27 mouse cellular contexts compared by ENCODE assay signal in the genomic region with DNA sequence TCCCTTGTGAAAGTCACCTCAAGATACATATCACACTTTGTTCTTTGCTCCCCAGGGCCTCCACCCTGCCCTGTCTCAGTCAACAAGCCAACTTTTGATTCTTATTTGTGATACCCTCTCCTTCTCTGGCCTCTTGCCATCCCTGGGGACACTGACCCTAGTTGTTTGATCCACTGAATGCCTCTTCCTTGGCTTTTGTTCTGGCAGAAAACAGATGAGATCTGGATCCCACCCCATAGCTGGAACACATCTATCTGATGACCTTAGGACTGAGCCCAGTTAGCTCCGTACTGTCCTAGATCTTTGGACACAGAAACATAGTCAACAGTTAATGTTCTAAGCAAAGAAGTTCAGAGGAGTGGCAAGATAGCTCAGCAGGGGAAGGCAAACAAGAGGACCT. TPM values are rescaled to one million over a fixed set of nuclear protein-coding genes. Genes with fewer than 3 reads are reported as not detected.
A peak's percentile ranks its signal among the peaks of the same experiment; 100 is the strongest.
DNase-seq lines count a peak whose midpoint lies in the region; ATAC-seq and TF ChIP-seq lines count a peak whose summit lies in the region.
"Had no signal": no experiment of that assay in that cellular context is flagged by ENCODE, and none has a peak within 500 bp of the region (broad histone marks: within the 10 kb centered on the region; RNA-seq: fewer than 3 reads in every experiment).

No protein-coding gene starts in this region.

- H3K27me3 ChIP-seq in lung, postnatal 0 days (replicated peaks; ENCODE audit: insufficient read depth, low read length), result no peaks in the 10 kb centered on the region
- H3K27me3 ChIP-seq: embryonic facial prominence, embryonic 12.5 days; embryonic facial prominence, embryonic 15.5 days; heart, embryonic 12.5 days; heart, embryonic 15.5 days; hindbrain, embryonic 13.5 days; Patski had no signal

- no peak for TF ChIP-seq EP300 in lung, postnatal 0 days (IDR thresholded peaks at IDR 0.05)

- no peak overlapping the region for H3K9ac ChIP-seq in lung, postnatal 0 days (replicated peaks; ENCODE audit: low read depth)
- H3K9ac ChIP-seq: embryonic facial prominence, embryonic 12.5 days; embryonic facial prominence, embryonic 15.5 days; heart, embryonic 12.5 days; heart, embryonic 15.5 days; hindbrain, embryonic 13.5 days had no signal

- no peaks in the 10 kb centered on the region; the same call in 1 of the 2 replicates for H3K4me1 ChIP-seq in lung, adult 2 months (ENCODE audit: control insufficient read depth, insufficient read depth, low read length)
- no peaks in the 10 kb centered on the region for H3K4me1 ChIP-seq in lung, postnatal 0 days (ENCODE audit: insufficient read depth, low read depth, low read length)
- H3K4me1 ChIP-seq: embryonic facial prominence, embryonic 12.5 days; embryonic facial prominence, embryonic 15.5 days; heart, embryonic 15.5 days; hindbrain, embryonic 13.5 days had no signal

- no peak for ATAC-seq in lung, postnatal 0 days
- ATAC-seq: forebrain, embryonic 14.5 days; hindbrain, embryonic 16.5 days; inflammation-experienced regulatory T-cells, adult 6 months; Patski had no signal

- H3K36me3 ChIP-seq in lung, postnatal 0 days (ENCODE audit: insufficient read depth, low read length), result no peaks in the 10 kb centered on the region
- H3K36me3 ChIP-seq: embryonic facial prominence, embryonic 12.5 days; embryonic facial prominence, embryonic 15.5 days; heart, embryonic 12.5 days; heart, embryonic 15.5 days; hindbrain, embryonic 10.5 days; hindbrain, embryonic 13.5 days had no signal

- DNase-seq in gastrocnemius, adult 2 months, result peak; percentile 7
- no peak for DNase-seq in gastrocnemius, adult 8-10 months (ENCODE audit: low spot score in 2 of 2)
- peak; percentile 7 for DNase-seq in lung, adult 2 months
- no peak for DNase-seq in lung, postnatal 0 days (ENCODE audit: low spot score)
- peak; percentile 81 for DNase-seq in lung, postnatal 36 days
- DNase-seq in urinary bladder, postnatal 4 days (ENCODE audit: low spot score in 2 of 2), result no peak
- DNase-seq: adrenal gland, adult 2 months; adrenal gland, postnatal 14 days; cerebellum, adult 11 months; cerebellum, adult 2 months; cerebellum, adult 9-11 months; cerebellum, postnatal 25 days; gastrocnemius, postnatal 14 days; heart, adult 11 months; heart, postnatal 10 days; heart, postnatal 36 days had no signal

- no peak overlapping the region for H3K4me3 ChIP-seq in gastrocnemius, adult 2 months
- H3K4me3 ChIP-seq in lung, adult 2 months (replicated peaks; ENCODE audit: extremely low read depth, low read depth, low read length), result no peak overlapping the region
- H3K4me3 ChIP-seq in lung, postnatal 0 days (ENCODE audit: low read depth, low read length), result no peak overlapping the region
- H3K4me3 ChIP-seq: embryonic facial prominence, embryonic 12.5 days; embryonic facial prominence, embryonic 15.5 days; heart, embryonic 12.5 days; heart, embryonic 15.5 days; hindbrain, embryonic 10.5 days; hindbrain, embryonic 13.5 days had no signal

- 34% methylated on average over 1 of the region's 1 CpGs for WGBS in lung, adult 2 months
- 57% methylated on average over 1 of the region's 1 CpGs for WGBS in lung, postnatal 0 days

- TF ChIP-seq CTCF in gastrocnemius, adult 2 months (IDR thresholded peaks at IDR 0.05), result no peak
- no peak for TF ChIP-seq CTCF in lung, adult 2 months (IDR thresholded peaks at IDR 0.05; ENCODE audit: insufficient read depth, low read length)
- TF ChIP-seq CTCF in lung, postnatal 0 days (IDR thresholded peaks at IDR 0.05), result no peak

- no peak for TF ChIP-seq POLR2A in lung, adult 2 months (IDR thresholded peaks at IDR 0.05; ENCODE audit: borderline replicate concordance, extremely low read depth, low read depth, low read length)

- no peak overlapping the region for H3K27ac ChIP-seq in gastrocnemius, adult 2 months
- no peak overlapping the region for H3K27ac ChIP-seq in lung, postnatal 0 days (ENCODE audit: low read length)
- H3K27ac ChIP-seq: embryonic facial prominence, embryonic 12.5 days; embryonic facial prominence, embryonic 15.5 days; heart, embryonic 15.5 days; hindbrain, embryonic 10.5 days; hindbrain, embryonic 13.5 days had no signal

- intact Hi-C loops in gastrocnemius, adult 2 months (cut with DNase I), result no loop called here

- H3K4me2 ChIP-seq in lung, postnatal 0 days (replicated peaks; ENCODE audit: low read depth, low read length), result no peak overlapping the region
- H3K4me2 ChIP-seq: embryonic facial prominence, embryonic 12.5 days; embryonic facial prominence, embryonic 15.5 days; heart, embryonic 12.5 days; heart, embryonic 15.5 days; hindbrain, embryonic 13.5 days had no signal

- no peaks in the 10 kb centered on the region for H3K9me3 ChIP-seq in lung, postnatal 0 days (ENCODE audit: low read length)
- H3K9me3 ChIP-seq: embryonic facial prominence, embryonic 12.5 days; embryonic facial prominence, embryonic 15.5 days; heart, embryonic 12.5 days; heart, embryonic 15.5 days; hindbrain, embryonic 10.5 days; hindbrain, embryonic 13.5 days had no signal

RNA-seq across cellular contexts. Expression of a gene that starts 49.1 kb away (rescaled TPM):
- 10 to 100 TPM; 59.4 to 68.6 TPM for total RNA-seq in gastrocnemius, adult 2 months (2021)
- total RNA-seq in gastrocnemius, adult 8-10 months (2022), result 10 to 100 TPM; 62.3 to 84.8 (median 69.4) TPM
- 37.2 and 39.8 TPM in 2 replicates for polyA plus RNA-seq in lung, adult 2 months (2012; rRNA removed)
- polyA plus RNA-seq in lung, postnatal 0 days (2015; fragmentation: Nextera tagmentation; extraction: Ambion mirVana), result 43.9 and 46.1 TPM in 2 replicates

RNA-seq across cellular contexts. Expression of a gene that starts 49.4 kb away (rescaled TPM):
- under 1 TPM in 1 of 2 experiments, not detected in 1; 0.64 TPM for total RNA-seq in gastrocnemius, adult 2 months (2021)
- total RNA-seq in gastrocnemius, adult 8-10 months (2022), result under 1 TPM in 3 of 4 experiments, not detected in 1; 0.27 to 0.46 (median 0.46) TPM
- 0.52 and 0.73 TPM in 2 replicates for polyA plus RNA-seq in lung, adult 2 months (2012; rRNA removed)
- 0.37 and 0.41 TPM in 2 replicates for polyA plus RNA-seq in lung, postnatal 0 days (2015; fragmentation: Nextera tagmentation; extraction: Ambion mirVana)
- total RNA-seq: common myeloid progenitor, adult 5-6 weeks had no signal

Comparison
In these comparisons a context has a peak if more than half of its experiments do, and no peak if none do; other contexts are left out.
1. DNase-seq: peak in gastrocnemius, adult 2 months (single experiment), lung, adult 2 months (single experiment) and lung, postnatal 36 days (single experiment); none in gastrocnemius, adult 8-10 months (0 of 2), lung, postnatal 0 days (single experiment) and urinary bladder, postnatal 4 days (0 of 2).